Mouse (Mus musculus): ENCODE data around the gene Fnbp1. TPM values are rescaled to one million over a fixed set of nuclear protein-coding genes. Genes with fewer than 3 reads are reported as not detected.

Fnbp1 gene
- polyA plus RNA-seq, 1 experiment from 2014 or later = 7.9 TPM

DNA sequence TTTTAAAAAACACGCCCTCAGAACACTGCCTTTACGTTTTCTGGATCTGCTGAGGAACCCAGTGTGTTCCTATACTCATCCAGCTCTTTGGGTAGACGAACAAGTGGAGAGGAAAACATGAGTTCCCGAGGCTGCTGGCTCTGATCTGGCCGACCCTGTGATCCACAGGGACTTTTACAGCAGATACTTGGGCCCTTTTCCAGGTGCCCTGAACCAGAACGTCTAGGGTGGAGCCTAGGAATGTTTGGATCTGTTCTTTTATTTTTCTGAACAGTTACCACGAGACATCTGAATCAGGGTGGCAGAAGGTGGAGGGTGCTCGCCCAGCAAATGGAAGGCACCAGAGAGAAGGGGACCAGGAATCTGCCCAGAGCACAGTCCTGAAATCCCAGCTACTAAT, 42.7 kb downstream of the Fnbp1 start:
- H3K4me1 ChIP-seq (ENCODE audit: control insufficient read depth, insufficient read depth, low read length) = no peaks in the 10 kb centered on the region
- H3K27me3 ChIP-seq (replicated peaks; ENCODE audit: control insufficient read depth, insufficient read depth, low read length) = no peaks in the 10 kb centered on the region
- no peaks in the 10 kb centered on the region for H3K9me3 ChIP-seq (replicated peaks; ENCODE audit: control insufficient read depth, low read length)
- DNase-seq (ENCODE audit: low spot score) = no peak
- no peak overlapping the region for H3K4me3 ChIP-seq (ENCODE audit: low read depth, low read length)
- H3K9ac ChIP-seq (ENCODE audit: low read length) = no peak overlapping the region
- no peak overlapping the region for H3K27ac ChIP-seq (ENCODE audit: low read depth, low read length)
- 83% methylated on average over 8 of the region's 8 CpGs for WGBS
- no peak for ATAC-seq
- no peak overlapping the region for H3K4me2 ChIP-seq (ENCODE audit: low read length)
- H3K36me3 ChIP-seq (ENCODE audit: control insufficient read depth, insufficient read depth, low read length) = 0 out of 2 replicates have a peak, but pooled peaks cover 7% of the 10 kb centered on the region

DNA sequence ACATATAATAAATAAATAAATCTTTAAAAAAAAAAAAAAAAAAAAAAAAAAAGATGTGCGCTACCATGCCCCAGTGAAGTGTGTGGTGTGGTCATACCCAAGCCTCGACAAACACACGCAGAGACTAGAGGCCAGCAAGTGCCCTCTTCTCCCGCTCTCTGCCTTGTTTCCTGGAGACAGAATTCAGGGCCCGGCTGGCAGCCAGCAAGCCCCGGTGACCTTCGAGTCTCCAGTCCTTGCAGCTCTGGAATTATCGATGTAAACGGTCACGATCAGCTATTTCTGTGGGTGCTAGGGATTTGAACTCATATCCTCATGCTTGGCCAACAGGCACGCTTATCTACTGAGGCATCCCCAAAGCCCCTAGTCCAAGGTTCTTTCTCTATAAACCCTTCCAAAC, 43.2 kb downstream of the Fnbp1 start:
- Histone ChIP-seq H3K4me3 (ENCODE audit: low read depth, low read length) (no peak overlapping the region), H3K36me3 (ENCODE audit: control insufficient read depth, insufficient read depth, low read length) (0 out of 2 replicates have a peak, but pooled peaks cover 7% of the 10 kb centered on the region), H3K9me3 (replicated peaks; ENCODE audit: control insufficient read depth, low read length) (no peaks in the 10 kb centered on the region), H3K27ac (ENCODE audit: low read depth, low read length) (no peak overlapping the region), H3K4me1 (ENCODE audit: control insufficient read depth, insufficient read depth, low read length) (no peaks in the 10 kb centered on the region), H3K9ac (ENCODE audit: low read length) (no peak overlapping the region), H3K4me2 (ENCODE audit: low read length) (no peak overlapping the region), H3K27me3 (replicated peaks; ENCODE audit: control insufficient read depth, insufficient read depth, low read length) (no peaks in the 10 kb centered on the region)
- WGBS = 95% methylated on average over 11 of the region's 11 CpGs
- ATAC-seq (no peak), DNase-seq (ENCODE audit: low spot score) (no peak)

DNA sequence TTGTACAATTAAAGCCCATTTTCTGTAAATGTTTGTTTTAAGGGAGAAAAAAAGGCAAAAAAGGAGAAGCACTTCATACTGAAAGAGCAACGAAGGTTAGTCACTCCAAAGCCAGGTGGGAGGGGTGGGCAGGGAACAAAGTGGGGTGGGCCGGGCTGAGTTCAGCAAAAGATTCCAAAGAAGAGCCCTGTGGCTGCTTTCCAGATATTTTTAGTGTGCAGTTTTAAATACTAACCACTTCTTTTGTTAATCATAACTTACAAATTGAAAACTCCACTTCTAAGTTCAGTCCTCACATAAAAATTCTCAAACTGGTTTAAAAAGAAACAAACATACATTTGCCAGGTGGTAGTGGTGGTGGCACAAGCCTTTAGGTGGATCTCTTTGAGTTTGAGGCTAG, 44.5 kb downstream of the Fnbp1 start:
- ATAC-seq = no peak
- no peak overlapping the region for H3K9ac ChIP-seq (ENCODE audit: low read length)
- no peak overlapping the region for H3K27ac ChIP-seq (ENCODE audit: low read depth, low read length)
- no peak for DNase-seq (ENCODE audit: low spot score)
- no peaks in the 10 kb centered on the region for H3K27me3 ChIP-seq (replicated peaks; ENCODE audit: control insufficient read depth, insufficient read depth, low read length)
- 0 out of 2 replicates have a peak, but pooled peaks cover 7% of the 10 kb centered on the region for H3K36me3 ChIP-seq (ENCODE audit: control insufficient read depth, insufficient read depth, low read length)
- no peak overlapping the region for H3K4me2 ChIP-seq (ENCODE audit: low read length)
- no peaks in the 10 kb centered on the region for H3K9me3 ChIP-seq (replicated peaks; ENCODE audit: control insufficient read depth, low read length)
- H3K4me1 ChIP-seq (ENCODE audit: control insufficient read depth, insufficient read depth, low read length) = no peaks in the 10 kb centered on the region
- 81% methylated on average over 2 of the region's 2 CpGs for WGBS
- no peak overlapping the region for H3K4me3 ChIP-seq (ENCODE audit: low read depth, low read length)

DNA sequence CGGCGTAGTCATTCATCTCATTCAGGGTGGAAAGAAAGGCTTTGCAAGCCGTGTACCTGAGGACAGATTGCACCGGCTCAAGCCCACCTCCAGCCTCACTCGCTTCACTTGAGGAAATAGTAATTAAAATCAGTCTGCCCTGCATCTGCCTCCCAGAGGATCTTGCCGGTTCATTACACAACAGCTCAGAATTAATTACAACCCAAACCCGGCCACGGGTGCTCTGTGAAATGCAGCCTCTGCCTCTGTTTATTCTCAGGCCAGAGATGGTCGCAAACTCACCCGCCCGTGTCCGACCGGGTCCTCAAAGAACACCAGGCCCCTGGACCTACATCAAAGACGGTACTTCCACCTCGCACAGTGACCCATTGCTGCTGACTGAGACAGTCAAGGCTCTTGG, 45.7 kb downstream of the Fnbp1 start:
- H3K27me3 ChIP-seq (replicated peaks; ENCODE audit: control insufficient read depth, insufficient read depth, low read length) = no peaks in the 10 kb centered on the region
- no peaks in the 10 kb centered on the region for H3K9me3 ChIP-seq (replicated peaks; ENCODE audit: control insufficient read depth, low read length)
- H3K27ac ChIP-seq (ENCODE audit: low read depth, low read length) = no peak overlapping the region
- H3K4me3 ChIP-seq (ENCODE audit: low read depth, low read length) = no peak overlapping the region
- H3K4me2 ChIP-seq (ENCODE audit: low read length) = no peak overlapping the region
- WGBS = 66% methylated on average over 15 of the region's 15 CpGs
- DNase-seq (ENCODE audit: low spot score) (no peak), ATAC-seq (no peak)
- 0 out of 2 replicates have a peak, but pooled peaks cover 7% of the 10 kb centered on the region for H3K36me3 ChIP-seq (ENCODE audit: control insufficient read depth, insufficient read depth, low read length)
- no peak overlapping the region for H3K9ac ChIP-seq (ENCODE audit: low read length)
- H3K4me1 ChIP-seq (ENCODE audit: control insufficient read depth, insufficient read depth, low read length) = no peaks in the 10 kb centered on the region

DNA sequence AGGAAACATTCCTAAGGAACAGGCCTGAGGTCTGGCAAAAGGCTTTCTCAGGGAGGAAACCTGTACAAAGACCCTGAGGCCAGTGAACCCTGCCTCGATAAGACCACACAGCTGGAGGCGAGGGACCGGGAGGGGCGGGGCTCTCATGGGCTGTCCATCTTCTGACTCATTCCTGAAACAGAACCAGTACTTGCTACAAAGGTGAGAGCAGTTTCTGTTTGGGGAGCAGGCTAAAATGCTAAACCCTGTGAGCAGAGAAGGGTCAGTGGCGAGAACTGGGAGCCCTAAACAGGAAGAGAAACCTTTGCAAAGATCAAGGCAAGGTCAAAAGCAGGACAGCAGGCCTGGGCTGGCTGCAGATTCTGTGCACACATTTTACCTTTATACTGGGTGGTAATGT, 47.2 kb downstream of the Fnbp1 start:
- 62% methylated on average over 5 of the region's 5 CpGs for WGBS
- no peak for DNase-seq (ENCODE audit: low spot score)
- Histone ChIP-seq H3K27me3 (replicated peaks; ENCODE audit: control insufficient read depth, insufficient read depth, low read length) (no peaks in the 10 kb centered on the region), H3K4me3 (ENCODE audit: low read depth, low read length) (no peak overlapping the region), H3K9me3 (replicated peaks; ENCODE audit: control insufficient read depth, low read length) (no peaks in the 10 kb centered on the region), H3K9ac (ENCODE audit: low read length) (no peak overlapping the region), H3K27ac (ENCODE audit: low read depth, low read length) (no peak overlapping the region), H3K4me1 (ENCODE audit: control insufficient read depth, insufficient read depth, low read length) (peaks cover 3% of the 10 kb centered on the region; the same call in 1 of the 2 replicates), H3K4me2 (ENCODE audit: low read length) (no peak overlapping the region), H3K36me3 (ENCODE audit: control insufficient read depth, insufficient read depth, low read length) (0 out of 2 replicates have a peak, but pooled peaks cover 7% of the 10 kb centered on the region)
- no peak for ATAC-seq

DNA sequence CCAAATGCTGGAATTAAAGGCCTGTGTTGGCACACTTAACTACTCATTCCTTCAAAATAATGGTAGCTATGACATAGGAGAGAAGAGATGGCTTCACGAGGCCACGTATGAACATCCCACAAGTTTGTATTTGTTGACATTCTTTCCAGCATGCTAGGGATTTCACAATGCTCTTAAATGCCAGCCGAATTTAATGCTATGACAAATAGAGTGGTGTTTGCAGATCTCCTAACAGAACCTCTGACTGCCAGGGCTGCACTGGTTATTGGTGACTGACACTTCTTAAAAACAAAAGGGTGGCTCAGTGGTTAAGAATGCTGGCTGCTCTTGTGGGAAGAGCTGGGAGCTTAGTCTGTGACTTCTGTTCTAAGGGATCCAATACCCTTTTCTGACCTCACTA, 48.9 kb downstream of the Fnbp1 start:
- H3K4me2 ChIP-seq (ENCODE audit: low read length) = no peak overlapping the region
- H3K9me3 ChIP-seq (replicated peaks; ENCODE audit: control insufficient read depth, low read length) = no peaks in the 10 kb centered on the region
- 95% methylated on average over 3 of the region's 3 CpGs for WGBS
- DNase-seq (ENCODE audit: low spot score) (no peak), ATAC-seq (no peak)
- no peak overlapping the region for H3K9ac ChIP-seq (ENCODE audit: low read length)
- H3K27me3 ChIP-seq (replicated peaks; ENCODE audit: control insufficient read depth, insufficient read depth, low read length) = no peaks in the 10 kb centered on the region
- H3K27ac ChIP-seq (ENCODE audit: low read depth, low read length) = no peak overlapping the region
- H3K4me3 ChIP-seq (ENCODE audit: low read depth, low read length) = no peak overlapping the region
- peaks cover 10% of the 10 kb centered on the region for H3K4me1 ChIP-seq (ENCODE audit: control insufficient read depth, insufficient read depth, low read length)
- H3K36me3 ChIP-seq (ENCODE audit: control insufficient read depth, insufficient read depth, low read length) = 0 out of 2 replicates have a peak, but pooled peaks cover 7% of the 10 kb centered on the region

DNA sequence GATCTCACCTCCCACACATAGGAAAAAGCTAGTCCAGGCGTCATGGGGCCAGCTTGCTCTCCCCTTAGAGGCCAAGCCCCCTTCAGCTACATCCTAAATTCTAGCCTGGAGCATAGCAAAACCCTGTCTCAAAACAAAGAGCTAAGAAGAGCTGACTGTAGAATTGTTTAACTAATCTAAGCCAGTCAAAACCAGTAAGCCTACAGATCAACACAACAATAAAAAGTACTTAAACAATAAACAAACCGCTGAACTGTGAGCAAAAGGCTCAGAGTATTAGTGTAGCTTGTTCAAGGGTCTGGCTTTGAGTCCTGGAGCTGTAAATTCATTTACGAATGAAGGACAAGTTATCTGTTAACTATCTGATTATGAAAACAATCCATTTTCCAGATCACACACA, 50.6 kb downstream of the Fnbp1 start:
- Histone ChIP-seq H3K36me3 (ENCODE audit: control insufficient read depth, insufficient read depth, low read length) (0 out of 2 replicates have a peak, but pooled peaks cover 7% of the 10 kb centered on the region), H3K4me1 (ENCODE audit: control insufficient read depth, insufficient read depth, low read length) (peaks cover 10% of the 10 kb centered on the region), H3K4me2 (ENCODE audit: low read length) (no peak overlapping the region), H3K9ac (ENCODE audit: low read length) (no peak overlapping the region), H3K27ac (ENCODE audit: low read depth, low read length) (no peak overlapping the region), H3K4me3 (ENCODE audit: low read depth, low read length) (no peak overlapping the region), H3K27me3 (replicated peaks; ENCODE audit: control insufficient read depth, insufficient read depth, low read length) (no peaks in the 10 kb centered on the region), H3K9me3 (replicated peaks; ENCODE audit: control insufficient read depth, low read length) (no peaks in the 10 kb centered on the region)
- ATAC-seq = no peak
- no peak for DNase-seq (ENCODE audit: low spot score)
- WGBS = 62% methylated on average over 3 of the region's 3 CpGs

DNA sequence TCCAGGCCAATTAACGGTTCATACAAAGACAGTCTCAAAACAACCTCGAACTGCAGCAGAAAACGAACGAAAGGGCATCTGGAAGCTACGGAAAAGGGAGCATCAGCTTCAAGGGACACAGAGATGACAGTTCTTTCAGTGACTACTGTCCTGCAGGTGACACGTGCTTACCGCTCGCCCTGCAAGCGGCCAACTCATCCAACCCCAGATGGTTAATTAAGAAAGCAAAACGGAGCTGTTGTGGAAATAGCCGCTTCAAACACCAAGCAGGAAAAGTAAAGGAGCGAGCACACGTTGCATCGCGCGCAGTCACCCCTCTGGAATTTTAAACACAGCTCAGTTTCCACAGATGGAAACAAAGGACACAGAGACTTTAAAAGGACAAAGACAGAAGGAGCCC, 52.2 kb downstream of the Fnbp1 start:
- WGBS = 38% methylated on average over 16 of the region's 16 CpGs
- no peak overlapping the region for H3K9ac ChIP-seq (ENCODE audit: low read length)
- H3K4me2 ChIP-seq (ENCODE audit: low read length) = no peak overlapping the region
- H3K27me3 ChIP-seq (replicated peaks; ENCODE audit: control insufficient read depth, insufficient read depth, low read length) = no peaks in the 10 kb centered on the region
- no peak for DNase-seq (ENCODE audit: low spot score)
- no peaks in the 10 kb centered on the region for H3K36me3 ChIP-seq (ENCODE audit: control insufficient read depth, insufficient read depth, low read length)
- ATAC-seq = no peak
- no peaks in the 10 kb centered on the region for H3K9me3 ChIP-seq (replicated peaks; ENCODE audit: control insufficient read depth, low read length)
- H3K4me3 ChIP-seq (ENCODE audit: low read depth, low read length) = no peak overlapping the region
- peaks cover 10% of the 10 kb centered on the region for H3K4me1 ChIP-seq (ENCODE audit: control insufficient read depth, insufficient read depth, low read length)
- H3K27ac ChIP-seq (ENCODE audit: low read depth, low read length) = no peak overlapping the region

DNA sequence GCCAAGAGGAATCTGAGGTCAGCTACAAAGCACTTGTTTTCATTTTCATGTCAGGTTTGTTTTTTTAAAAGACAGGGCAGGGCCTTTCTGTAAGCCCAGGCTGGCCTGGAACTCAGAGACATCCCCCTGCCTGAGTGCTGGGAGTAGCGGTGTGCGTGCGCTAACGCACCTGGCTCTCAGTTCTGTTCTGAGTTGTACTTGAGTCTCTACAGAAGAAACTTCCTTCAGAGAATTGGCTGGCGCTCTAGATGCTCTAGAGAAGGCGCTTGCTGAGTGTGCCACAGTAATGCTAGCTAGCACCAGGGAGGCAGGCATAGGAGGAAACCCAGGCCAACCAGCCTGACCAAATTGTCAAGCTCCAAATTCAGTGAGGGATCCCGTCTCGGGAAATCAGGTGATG, 52.9 kb downstream of the Fnbp1 start:
- DNase-seq (ENCODE audit: low spot score) (no peak), ATAC-seq (no peak)
- no peak overlapping the region for H3K4me3 ChIP-seq (ENCODE audit: low read depth, low read length)
- H3K36me3 ChIP-seq (ENCODE audit: control insufficient read depth, insufficient read depth, low read length) = 0 out of 2 replicates have a peak, but pooled peaks cover 3% of the 10 kb centered on the region
- H3K9me3 ChIP-seq (replicated peaks; ENCODE audit: control insufficient read depth, low read length) = no peaks in the 10 kb centered on the region
- no peak overlapping the region for H3K4me2 ChIP-seq (ENCODE audit: low read length)
- H3K27ac ChIP-seq (ENCODE audit: low read depth, low read length) = no peak overlapping the region
- no peaks in the 10 kb centered on the region for H3K27me3 ChIP-seq (replicated peaks; ENCODE audit: control insufficient read depth, insufficient read depth, low read length)
- no peak overlapping the region for H3K9ac ChIP-seq (ENCODE audit: low read length)
- 87% methylated on average over 8 of the region's 8 CpGs for WGBS
- peaks cover 10% of the 10 kb centered on the region for H3K4me1 ChIP-seq (ENCODE audit: control insufficient read depth, insufficient read depth, low read length)

Data from forebrain, embryonic 14.5 days (tissue).